Mouse (Mus musculus) left cerebral cortex, adult 9 months (tissue): ENCODE results near the gene Olfr786.

ENCODE experiments used
- DNase-seq, 2 experiments: peaks; one replicate each; pipeline ENCODE4 v3.0.0; 2022; ENCODE audit warnings: low spot score in 2 of 2

Olfr786 gene

DNA sequence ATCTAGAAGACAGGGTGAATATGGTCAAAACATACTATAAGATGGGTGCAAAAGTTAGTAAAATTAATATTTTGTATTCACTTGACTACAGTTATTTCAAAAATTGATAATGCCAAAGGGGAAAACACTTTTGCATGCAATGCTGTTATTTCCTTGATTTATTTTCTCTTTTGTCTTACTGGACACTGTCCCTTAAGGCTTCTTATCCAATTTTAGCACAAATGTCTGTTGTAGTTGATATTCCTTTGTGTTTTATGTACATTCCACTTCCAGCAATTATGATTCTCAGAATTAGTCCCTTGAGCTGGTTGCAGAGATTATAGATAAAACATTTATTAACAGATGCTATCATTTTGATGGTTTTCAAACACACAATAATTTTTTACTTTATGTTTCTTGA is at the start of gene Olfr786:
TSS of gene Olfr786 (plus strand) at position 301 of the 400 bp plus-strand sequence.
- no peak for DNase-seq

GRCm38 (mm10) chr10:129383783-129384182 is 43.3 kb upstream of the Olfr786 start, which contains the start of gene Olfr784:
Gene Olfr784 (plus strand): TSS chr10:129384083.
- DNase-seq: no peak

- DNase-seq: no peak
These were observed 26.2 kb upstream of the Olfr786 start for GRCm38 (mm10) chr10:129400892-129401291.

DNA sequence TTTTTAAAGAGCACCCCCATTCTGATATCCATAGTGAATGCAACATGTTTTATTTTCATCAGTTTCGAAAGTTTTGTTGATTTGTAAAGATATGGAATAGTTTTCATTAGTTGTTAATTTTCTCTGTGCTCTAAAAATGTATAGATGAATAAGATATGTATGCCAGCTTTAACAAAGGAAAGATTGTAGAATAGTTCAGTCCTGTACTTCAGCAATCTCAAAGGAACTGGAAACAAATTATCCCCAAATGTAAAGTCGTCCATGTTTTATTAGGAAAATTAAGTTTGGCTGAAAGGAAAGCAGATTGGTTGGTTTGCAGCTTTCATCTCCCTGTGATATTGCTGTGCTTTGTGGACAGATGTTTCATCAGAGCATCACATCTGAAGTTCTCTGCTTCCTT is 22.0 kb upstream of the Olfr786 start, which contains the start of gene Olfr785:
TSS of gene Olfr785 (plus strand) at position 301 of the 400 bp plus-strand sequence.
- DNase-seq: no peak

- DNase-seq: no peak
These were observed 34.5 kb downstream of the Olfr786 start, which contains the start of gene Olfr787 for GRCm38 (mm10) chr10:129461562-129461961. Gene Olfr787 (plus strand): TSS chr10:129461862.

DNA sequence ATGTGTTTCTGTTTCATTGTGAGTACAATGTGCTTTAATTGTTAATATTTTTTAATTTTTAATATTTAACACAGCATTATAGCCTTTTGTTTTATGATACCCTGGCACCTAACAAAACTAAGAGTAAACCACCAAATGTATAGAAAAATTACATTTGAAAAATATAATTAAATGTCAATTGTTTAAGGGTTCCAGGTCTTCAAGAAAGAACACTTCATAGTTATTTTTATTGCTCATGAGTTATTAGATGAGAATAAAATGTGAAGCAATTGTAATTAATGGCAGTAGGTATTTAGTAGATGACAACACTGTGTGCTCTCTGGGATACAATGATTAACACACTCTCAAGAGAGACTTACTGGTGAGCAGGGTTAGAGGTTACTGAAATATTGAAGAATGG is 43.6 kb downstream of the Olfr786 start, which contains the start of gene Olfr788:
TSS of gene Olfr788 (plus strand) at position 301 of the 400 bp plus-strand sequence.
- DNase-seq: no peak

GRCm38 (mm10) chr10:129473256-129473655 is 46.1 kb downstream of the Olfr786 start:
- no peak for DNase-seq

DNA sequence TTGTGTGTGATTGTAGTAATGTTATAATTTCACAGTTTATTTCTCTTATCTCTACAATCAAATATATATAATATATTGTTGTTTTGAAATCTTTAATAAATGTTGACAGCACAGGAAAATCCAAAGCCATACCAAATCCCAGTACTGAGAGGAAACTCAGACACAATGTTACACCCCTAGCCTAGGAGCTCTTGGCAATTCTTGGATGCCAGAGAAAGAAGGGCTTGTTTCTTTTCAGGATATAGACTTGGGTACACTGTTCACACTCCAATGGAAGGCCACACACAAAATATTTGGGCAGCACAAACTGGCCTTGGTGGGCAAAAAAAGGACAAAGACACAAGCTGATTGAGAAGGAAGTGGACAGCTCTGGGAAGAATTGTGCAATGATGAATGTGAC is 46.6 kb downstream of the Olfr786 start:
- DNase-seq: no peak

DNA sequence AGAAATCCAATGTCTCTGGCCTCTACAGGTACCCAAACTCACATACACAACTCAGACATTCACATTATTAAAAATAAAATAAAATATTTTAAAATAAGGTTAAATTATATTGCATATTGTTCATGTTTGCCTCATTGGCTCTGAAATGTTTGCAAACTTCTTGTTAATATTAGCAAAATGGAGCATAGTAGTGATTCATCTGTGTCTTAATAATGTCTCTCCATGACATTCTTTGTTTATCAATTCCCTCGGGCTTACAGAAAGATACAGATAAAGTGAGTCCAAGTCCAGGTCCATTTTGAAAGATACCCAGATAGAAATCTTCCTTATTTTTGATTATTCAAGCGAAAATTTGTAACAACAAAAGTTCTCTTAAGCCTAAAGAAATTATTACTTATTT is 57.3 kb downstream of the Olfr786 start, which contains the start of gene Olfr789:
TSS of gene Olfr789 (plus strand) at position 301 of the 400 bp plus-strand sequence.
- DNase-seq: no peak
